Mouse (Mus musculus) left cerebral cortex, adult 18-20 months (tissue): ENCODE results near the gene Txnl4b. TPM values are rescaled to one million over a fixed set of nuclear protein-coding genes. Genes with fewer than 3 reads are reported as not detected.

ENCODE experiments used
- DNase-seq, 2 experiments: peaks; one replicate each; pipeline ENCODE4 v3.0.0; 2021 to 2022; ENCODE audit warnings: low spot score in 2 of 2, mixed read lengths in 1 of 2
- total RNA-seq, 2 experiments: library from RNA; stranded (reverse); gene quantifications; 2 replicates each; pipeline ENCODE4 v1.2.3; 2021

The Txnl4b gene
- total RNA-seq, 2 experiments from 2014 or later, result 15.6 to 17.5 TPM

- DNase-seq, result no peak
Measured at GRCm38 (mm10) chr8:109593117-109593788, 27.6 kb downstream of the Txnl4b start.

- peak; percentile 48 to 52 for DNase-seq
Measured at GRCm38 (mm10) chr8:109595854-109596253, 30.2 kb downstream of the Txnl4b start.

GRCm38 (mm10) chr8:109606725-109607124, 41.0 kb downstream of the Txnl4b start:
- DNase-seq, result no peak

- no peak for DNase-seq
Measured at GRCm38 (mm10) chr8:109607650-109608049, 42.0 kb downstream of the Txnl4b start.

GRCm38 (mm10) chr8:109608271-109609152, 42.8 kb downstream of the Txnl4b start, which contains the start of gene Dhodh:
TSS of gene Dhodh (minus strand) at chr8:109608673.
- DNase-seq, result peak; percentile 95 to 98

- DNase-seq, result no peak
Measured at GRCm38 (mm10) chr8:109609153-109609502, 43.4 kb downstream of the Txnl4b start.

GRCm38 (mm10) chr8:109614243-109615210, 48.8 kb downstream of the Txnl4b start, which contains the start of gene Pkd1l3:
TSS of gene Pkd1l3 (plus strand) at chr8:109614517.
- peak in 1 of 2 experiments; percentile 20 for DNase-seq

- DNase-seq, result no peak
Measured at GRCm38 (mm10) chr8:109615569-109615968, 49.9 kb downstream of the Txnl4b start.

Other genes starting within 250 kb of the Txnl4b start
- under 1 TPM; 0.28 TPM for gene Pmfbp1, start 71.9 kb upstream of the Txnl4b start, total RNA-seq
- 10 to 100 TPM; 28.5 to 28.9 TPM for gene Dhx38, start within 50 bp of the Txnl4b start, total RNA-seq
- under 1 TPM in 1 of 2 experiments, not detected in 1; 0.26 TPM for gene Hp, start 13.3 kb downstream of the Txnl4b start, total RNA-seq
- 10 to 100 TPM; 16.3 to 20.3 TPM for gene Dhodh, start 42.8 kb downstream of the Txnl4b start, total RNA-seq
- gene Pkd1l3, start 48.6 kb downstream of the Txnl4b start, total RNA-seq, result under 1 TPM; 0.73 to 0.91 TPM
- gene Ist1, start 127.4 kb downstream of the Txnl4b start, total RNA-seq, result 10 to 100 TPM; 69.4 to 77.7 TPM
- 10 to 100 TPM; 38.2 to 41.0 TPM for gene Zfp821, start 139.7 kb downstream of the Txnl4b start, total RNA-seq
- gene Atxn1l, start 171.8 kb downstream of the Txnl4b start, total RNA-seq, result 10 to 100 TPM; 42.8 to 45.0 TPM
- 10 to 100 TPM; 82.6 to 88.8 TPM for gene Ap1g1, start 212.7 kb downstream of the Txnl4b start, total RNA-seq